Mouse (Mus musculus): ENCODE results near the gene C2cd5.

DNA sequence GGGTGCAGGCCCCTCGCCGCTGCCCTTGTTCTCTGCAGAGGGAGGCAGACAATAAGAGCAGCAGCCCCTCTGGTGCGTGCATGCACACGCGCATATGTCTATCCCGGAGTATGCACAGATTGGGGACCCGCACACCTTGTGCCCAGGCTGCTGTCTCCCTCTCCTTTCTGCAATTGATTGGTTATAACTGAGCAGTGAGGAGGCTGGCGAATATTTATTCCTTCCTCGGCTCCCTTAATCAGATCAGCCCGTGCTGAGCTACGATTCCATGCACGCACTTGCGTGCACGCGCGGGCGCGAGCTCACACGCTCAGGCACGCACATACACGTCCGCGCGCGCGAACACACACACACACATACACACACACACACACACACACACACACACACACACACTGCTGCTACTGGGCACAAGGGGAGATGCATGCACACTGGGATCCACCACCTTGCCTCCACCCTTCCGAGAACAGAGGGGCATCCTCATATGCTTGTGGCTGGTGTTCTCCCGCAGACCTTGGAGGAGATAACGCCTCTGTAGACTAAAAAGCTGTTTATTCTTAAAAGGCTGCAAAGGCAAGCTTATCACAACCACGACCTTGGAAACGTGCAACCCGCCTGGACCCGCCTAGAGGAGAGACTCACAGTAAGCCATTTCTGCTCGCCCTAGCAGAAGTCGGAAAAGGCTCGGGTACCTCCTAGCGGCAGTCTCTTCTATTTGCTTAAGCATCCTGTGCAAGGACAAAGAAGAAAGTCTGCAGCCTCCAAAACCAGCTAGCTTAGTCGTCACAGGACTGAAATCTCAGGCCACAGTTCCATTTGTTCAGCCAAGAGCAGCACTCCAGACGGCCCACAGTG is 135.2 kb downstream of the C2cd5 start:
- peak; percentile 27 for TF ChIP-seq CTCF (conservative IDR thresholded peaks at IDR 0.05; ENCODE audit: low read length)
- TF ChIP-seq POU5F1 (IDR thresholded peaks at IDR 0.05; ENCODE audit: borderline replicate concordance, low read length) = no peak
- TF ChIP-seq NANOG (IDR thresholded peaks at IDR 0.05; ENCODE audit: borderline replicate concordance, low read length) = no peak; the same call in 1 of the 2 replicates
